Mouse (Mus musculus): ENCODE data around the gene Gm15023.
A peak's percentile ranks its signal among the peaks of the same experiment; 100 is the strongest.
"Not testable (repeated sequence)": the region's sequence is repeated elsewhere in the genome, so short reads cannot be mapped to it uniquely, and the experiment has no call there.

The Gm15023 gene

DNA sequence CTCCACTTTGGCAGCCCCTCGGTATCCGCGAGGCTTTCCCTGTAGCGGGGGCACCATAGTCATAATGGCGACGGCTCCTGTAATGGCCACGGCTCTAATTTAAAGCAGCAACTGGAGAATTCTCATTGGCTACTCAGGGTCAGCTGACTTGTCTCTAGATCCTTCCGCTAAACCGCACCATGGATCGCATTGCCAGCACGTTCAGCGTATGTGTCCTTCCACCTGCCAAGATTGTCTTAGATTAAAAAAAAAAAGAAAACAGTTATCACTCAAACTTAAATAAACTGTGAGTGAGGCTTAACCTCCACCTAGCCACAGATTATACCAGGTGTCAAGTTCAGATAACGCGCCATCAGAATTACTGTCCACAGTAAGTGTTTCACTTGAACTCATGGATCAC lies at the start of gene Gm15023:
Gene Gm15023 (minus strand): TSS at position 101 of the 400 bp plus-strand sequence.
- DNase-seq (ENCODE audit: low spot score) = not testable (repeated sequence)

DNA sequence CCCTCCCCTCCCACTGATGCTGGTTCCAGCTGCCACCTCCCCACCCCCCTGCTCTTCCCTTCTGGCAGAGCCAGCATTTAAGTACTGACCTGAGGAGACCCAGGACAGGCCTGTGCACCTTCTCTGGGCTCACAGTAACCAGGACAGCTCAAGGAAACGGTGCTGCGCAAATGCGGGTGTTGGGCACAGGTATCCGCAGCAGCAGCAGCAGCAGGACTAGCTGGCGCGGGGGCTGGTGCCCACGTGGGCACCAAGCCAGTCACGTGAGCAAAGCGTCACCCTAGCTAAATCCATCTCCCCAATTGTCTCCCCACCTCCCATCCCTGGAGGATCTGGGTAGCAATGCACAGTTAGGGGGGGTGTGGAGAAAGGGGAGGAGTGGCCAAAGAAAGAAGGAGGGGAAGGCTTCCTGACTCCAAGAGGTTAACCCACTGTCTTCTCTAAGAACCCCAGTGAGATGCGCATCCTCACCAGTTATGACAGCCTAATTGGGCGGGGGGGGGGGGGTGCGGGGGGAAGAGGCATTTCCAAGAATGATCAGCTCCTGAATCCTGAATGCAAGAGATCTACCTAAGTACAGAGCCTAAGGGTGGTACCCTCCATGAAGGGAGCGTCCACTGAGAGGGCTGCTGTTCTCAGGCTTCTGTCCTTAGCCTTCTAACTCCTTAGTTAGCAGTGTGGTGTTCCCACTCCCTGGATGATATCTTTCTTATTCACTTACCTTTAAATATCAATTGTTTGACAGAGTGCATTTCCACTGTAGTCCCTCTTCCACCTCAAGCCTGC lies 33.2 kb upstream of the Gm15023 start, which contains the start of gene Tceal6:
Gene Tceal6 (minus strand): TSS at position 252 of the 786 bp plus-strand sequence.
- DNase-seq (ENCODE audit: low spot score) = peak; percentile 27

DNA sequence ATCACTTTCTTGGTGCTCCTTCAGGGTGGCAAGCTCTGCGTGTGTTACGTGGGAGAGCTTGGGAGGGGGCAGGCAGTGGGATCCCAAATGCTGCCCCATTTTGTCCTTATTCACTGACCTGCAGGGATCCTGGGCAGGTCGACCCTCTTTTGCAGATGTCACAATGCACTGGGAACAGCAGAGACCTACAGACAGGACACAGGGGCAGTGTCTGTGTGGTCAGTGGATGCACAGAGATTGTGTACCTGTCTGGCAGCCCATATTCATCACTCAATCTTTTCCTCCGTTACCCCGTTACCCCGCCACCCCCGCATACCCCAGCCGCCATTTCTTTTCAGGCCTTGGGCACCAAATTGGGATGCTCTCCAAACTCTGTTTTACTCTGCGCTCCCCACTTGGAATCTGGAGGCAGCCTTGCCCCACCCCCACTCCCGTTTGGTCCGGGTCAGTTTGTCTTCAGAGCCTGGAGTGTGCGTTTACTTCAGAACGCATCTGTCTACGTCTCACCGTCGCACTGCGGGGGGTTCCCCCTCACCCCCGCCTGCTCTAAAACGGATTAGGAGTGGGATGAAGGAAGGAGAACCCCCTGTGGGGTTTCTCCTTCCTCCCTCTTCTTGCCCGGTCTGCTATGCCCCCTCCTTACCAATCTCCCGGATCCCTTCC lies 32.5 kb upstream of the Gm15023 start:
- DNase-seq (ENCODE audit: low spot score) = peak; percentile 11

DNA sequence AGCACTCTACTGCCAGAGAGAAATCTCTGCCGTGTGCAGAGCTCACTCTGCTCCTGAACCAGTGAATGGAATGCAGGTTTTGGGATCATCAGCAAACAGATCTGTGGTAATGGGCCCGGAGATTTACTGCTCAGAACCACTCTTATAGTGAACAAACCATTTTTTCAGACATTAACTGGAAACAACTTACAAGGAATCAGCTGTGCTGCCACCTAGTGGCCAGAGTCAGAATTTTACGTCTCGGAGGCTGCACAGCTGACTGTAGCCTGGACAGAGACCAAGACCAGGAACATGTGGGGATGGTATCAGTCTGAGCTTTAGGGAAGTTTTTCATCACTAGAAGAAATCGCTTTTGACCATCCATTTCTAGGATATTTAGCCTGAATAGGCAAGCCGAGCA lies 12.5 kb upstream of the Gm15023 start:
- DNase-seq (ENCODE audit: low spot score) = not testable (repeated sequence)

DNA sequence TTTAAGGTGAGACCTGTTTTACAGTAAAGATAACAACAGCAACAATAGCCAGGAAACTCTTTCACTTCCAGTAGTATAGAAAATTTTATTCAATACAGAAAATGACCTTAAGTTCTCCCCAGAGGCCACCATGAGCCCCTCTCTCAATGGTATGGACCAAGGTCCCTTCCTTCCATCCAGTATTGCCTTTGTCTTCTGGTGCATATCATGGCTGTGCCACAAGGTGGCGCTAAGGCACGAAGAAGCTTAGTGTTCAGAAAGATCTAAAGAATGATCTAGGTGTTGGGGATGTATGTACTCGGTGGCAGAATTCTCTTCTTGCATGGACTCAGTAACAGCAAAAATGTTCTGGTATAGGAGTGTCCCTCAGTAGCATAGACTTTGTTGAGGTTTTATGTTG lies 11.2 kb upstream of the Gm15023 start:
- DNase-seq (ENCODE audit: low spot score) = not testable (repeated sequence)
